Mouse (Mus musculus) left cerebral cortex, postnatal 10 days (tissue): ENCODE data around the gene Syn2. TPM values are rescaled to one million over a fixed set of nuclear protein-coding genes. Genes with fewer than 3 reads are reported as not detected.
A peak's percentile ranks its signal among the peaks of the same experiment; 100 is the strongest.

ENCODE experiments used
- DNase-seq, 2 experiments: peaks; one replicate each; pipeline ENCODE4 v3.0.0; 2021 to 2022; ENCODE audit warnings: low spot score in 2 of 2, mixed read lengths in 1 of 2; ENCODE audit errors: extremely low spot score in 1 of 2
- intact Hi-C: fragments of 180-260 bp; cut with DNase I; formaldehyde crosslinking; loops from one replicate; pipeline ENCODE4 v1.15.1; 2025
- microRNA-seq: library from miRNA; unstranded; fragments of <30 nt; microRNA quantifications from one replicate; pipeline ENCODE4 v1.2.0, GENCODE M21; 2022
- total RNA-seq, 2 experiments: library from RNA; stranded (reverse); gene quantifications; 2 replicates each; pipeline ENCODE4 v1.2.3; 2021

The Syn2 gene
- total RNA-seq, 2 experiments from 2014 or later = 399 to 403 TPM

DNA sequence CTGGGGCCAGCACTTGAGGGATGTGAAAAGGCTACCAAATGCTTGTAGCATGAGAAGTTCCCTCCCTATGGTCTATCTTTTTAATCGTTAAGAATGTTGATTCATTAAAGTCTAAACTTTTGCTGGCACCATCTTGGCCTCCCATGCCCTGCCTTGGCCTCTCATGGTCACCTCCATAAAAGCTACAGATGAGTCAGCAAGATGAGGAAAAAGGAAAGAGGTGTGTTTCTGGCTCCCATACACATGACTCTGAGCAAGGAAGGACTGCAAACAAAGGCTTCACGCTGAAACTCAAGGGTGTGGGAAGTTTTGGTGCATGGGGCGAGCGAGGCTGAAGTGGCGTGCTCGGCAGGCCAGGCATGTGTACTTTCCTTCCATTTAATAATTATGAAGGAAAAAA is 184.1 kb downstream of the Syn2 start:
- intact Hi-C loops = no loop called here
- no peak for DNase-seq

DNA sequence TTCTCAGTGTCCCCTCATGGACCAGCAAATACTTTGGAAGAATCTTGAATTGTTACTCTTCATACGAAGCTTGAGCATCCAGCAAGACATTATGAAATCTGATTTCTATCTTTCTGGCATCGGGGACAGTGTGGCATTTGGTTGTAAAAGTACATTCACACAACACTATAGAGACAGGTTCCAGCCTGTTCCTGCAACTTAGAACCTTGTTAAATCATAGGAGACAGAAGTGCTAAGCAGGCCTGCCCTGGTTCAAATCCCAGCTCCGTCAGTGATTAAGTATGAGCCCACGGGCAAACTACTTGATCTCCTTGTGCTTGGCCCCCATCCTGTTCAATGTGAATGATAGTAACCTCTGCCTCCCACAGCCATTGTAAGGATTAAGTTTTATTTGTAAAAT is 185.0 kb downstream of the Syn2 start:
- DNase-seq = no peak
- intact Hi-C loops = no loop called here

DNA sequence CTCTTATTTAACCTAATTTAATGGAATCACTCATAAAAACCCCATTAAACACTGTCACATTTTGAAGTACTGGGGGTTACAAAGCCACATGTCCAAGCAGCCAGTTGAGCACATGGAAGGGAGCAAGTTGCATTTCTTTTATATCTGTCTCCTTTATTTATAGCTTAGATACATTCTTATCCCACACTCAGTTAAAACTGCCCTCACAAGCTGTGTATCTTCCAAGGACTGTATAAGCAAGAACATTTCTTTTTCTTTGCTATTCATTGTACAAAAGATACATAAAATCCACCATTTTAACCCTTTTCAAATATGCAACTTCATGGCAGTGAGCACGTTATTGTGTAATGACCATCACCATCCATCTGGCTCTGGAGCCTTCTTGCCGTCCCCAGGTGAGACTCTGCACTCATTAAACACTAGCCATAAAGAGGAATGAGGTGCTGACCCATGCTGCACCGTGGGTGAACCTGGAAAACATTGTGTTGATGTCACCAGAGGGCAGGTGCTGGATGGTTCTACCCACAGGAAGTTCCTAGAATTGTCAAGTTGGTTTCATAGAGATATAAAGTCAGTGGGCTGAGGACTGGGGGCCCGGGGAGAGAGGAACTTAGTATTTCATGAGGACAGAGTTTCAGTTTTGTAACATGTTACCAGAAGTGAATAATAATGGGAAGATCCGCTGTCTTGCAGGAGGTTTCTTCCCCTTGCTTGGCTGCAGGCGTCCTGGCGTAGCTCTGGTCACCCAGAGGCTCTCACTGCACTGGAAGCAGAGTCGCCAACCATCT is 186.4 kb downstream of the Syn2 start:
- intact Hi-C loops = no loop called here

DNA sequence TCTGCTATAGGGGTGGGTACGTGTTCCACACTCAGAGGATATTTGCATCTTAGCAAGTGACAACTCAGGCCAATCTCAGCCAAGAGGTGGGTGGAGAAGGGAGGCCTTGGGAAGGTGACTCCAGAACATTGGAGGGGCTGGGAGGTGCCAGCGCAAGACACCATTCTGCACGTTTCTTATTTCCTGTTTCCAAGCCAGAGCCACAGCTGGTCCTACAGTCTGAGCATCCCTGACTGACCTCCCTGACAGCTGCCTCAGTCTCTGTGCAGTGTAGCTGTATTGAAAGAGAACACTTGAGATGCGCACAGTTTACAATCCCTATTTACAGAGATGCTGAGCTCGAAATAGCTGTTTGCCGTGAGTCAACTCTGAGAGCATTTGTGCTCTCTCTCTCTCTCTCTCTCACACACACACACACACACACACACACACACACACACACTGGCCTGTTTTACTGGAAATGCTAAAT is 187.2 kb downstream of the Syn2 start:
- intact Hi-C loops = no loop called here
- peak in 1 of 2 experiments; percentile 58 for DNase-seq

More for the DNA sequence above, 186.4 kb downstream of the Syn2 start:
- DNase-seq = no peak

DNA sequence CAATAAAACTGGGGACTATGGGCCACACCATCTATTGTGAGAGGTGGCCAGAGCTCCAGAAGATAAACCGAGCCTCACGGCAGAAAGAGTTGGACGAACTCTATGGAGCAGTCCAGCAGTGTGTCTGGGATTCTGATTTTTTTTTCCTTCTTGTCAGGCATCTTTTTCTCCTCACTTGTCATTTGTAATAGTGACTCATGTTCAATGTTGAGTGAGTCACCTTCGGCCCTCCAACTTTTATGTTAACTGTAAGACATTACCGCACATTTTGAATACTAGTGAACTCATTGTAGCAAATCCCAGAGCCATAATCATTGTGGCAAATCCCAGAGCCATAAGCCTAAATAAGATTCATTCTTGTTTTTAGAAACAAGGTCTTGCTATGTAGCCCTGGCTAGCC is 188.3 kb downstream of the Syn2 start:
- DNase-seq = no peak
- intact Hi-C loops = no loop called here

DNA sequence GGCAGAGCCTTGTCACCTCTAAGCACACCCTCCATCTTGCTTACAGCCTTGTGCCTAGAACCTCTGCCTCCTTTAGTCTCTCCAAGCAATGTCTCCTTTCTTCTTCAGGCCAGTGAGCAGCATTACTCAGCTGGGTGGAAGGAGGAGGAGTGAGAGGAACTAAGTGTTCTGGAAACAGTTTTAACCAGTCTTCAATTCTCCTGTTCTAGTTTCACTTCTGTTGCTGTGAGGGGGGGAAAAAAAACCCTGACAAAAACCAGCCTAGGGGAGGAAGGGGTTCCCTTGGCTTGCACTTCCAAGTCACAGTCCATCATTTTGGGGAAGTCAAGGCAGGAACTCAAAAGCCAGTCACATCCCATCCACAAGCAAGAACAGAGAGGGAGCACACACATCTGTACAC is 196.3 kb downstream of the Syn2 start:
- no peak for DNase-seq
- intact Hi-C loops = no loop called here

Small RNA genes within 50 kb of the gene (microRNA-seq; reads per million reads assigned to microRNA genes)
- not detected for gene Gm24767

Other genes with a start within 250 kb of the Syn2 start
- 10 to 100 TPM; 42.7 to 51.8 TPM for gene Vgll4, start 164.9 kb upstream of the Syn2 start, total RNA-seq
- 10 to 100 TPM; 20.8 to 21.1 TPM for gene Tamm41, start 97.0 kb upstream of the Syn2 start, total RNA-seq
- not detected for gene Gm17482, start 92.4 kb downstream of the Syn2 start, total RNA-seq
- gene Timp4, start 117.3 kb downstream of the Syn2 start, total RNA-seq = 10 to 100 TPM; 11.8 to 19.4 TPM
- gene Pparg, start 226.0 kb downstream of the Syn2 start, total RNA-seq = 1 to 10 TPM; 2.8 to 3.7 TPM